8 mouse cellular contexts compared by ENCODE assay signal in the genomic region with DNA sequence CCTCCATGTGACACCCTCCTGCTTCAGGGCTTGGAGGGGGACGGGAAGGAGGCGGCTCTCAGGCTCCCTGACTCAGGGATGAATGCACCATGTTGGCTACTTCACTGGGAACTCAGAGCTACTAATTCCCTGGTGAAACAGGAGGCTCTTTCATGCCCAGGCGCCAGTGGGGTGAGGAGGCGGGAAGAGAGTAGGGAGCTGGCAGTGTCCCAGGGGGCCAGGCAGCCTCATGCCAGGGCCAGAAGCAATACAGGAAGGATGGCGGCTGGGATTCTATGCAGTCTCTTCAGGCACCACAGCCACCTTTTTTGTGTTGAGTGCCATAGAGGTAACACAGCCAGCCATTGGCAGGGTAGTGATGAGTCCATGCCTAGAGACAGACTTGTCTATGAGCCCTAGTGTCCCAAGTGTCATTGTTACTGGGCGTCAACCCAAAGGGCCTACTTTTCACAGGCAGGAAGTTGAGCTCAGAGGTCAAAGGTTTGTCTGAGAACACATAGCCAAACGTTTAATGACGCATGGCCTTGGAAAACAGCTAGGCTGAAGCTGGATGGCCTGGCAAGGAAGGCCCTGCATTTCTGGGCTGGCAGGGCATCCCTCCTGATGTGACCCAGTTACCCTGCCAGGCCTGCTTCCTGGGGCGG. TPM values are rescaled to one million over a fixed set of nuclear protein-coding genes. Genes with fewer than 3 reads are reported as not detected.
DNase-seq lines count a peak whose midpoint lies in the region; ATAC-seq and TF ChIP-seq lines count a peak whose summit lies in the region.

No protein-coding gene starts in this region.

- peaks cover 33% of the 10 kb centered on the region for H3K4me1 ChIP-seq in neural tube, embryonic 13.5 days (replicated peaks)
- peaks cover 9% of the 10 kb centered on the region for H3K4me1 ChIP-seq in cerebellum, adult 2 months (ENCODE audit: control insufficient read depth, insufficient read depth, low read length)
- no peaks in the 10 kb centered on the region; the same call in 1 of the 2 replicates for H3K4me1 ChIP-seq in midbrain, postnatal 0 days (ENCODE audit: insufficient read depth, low read length)

- H3K4me3 ChIP-seq in neural tube, embryonic 13.5 days = no peak overlapping the region
- H3K4me3 ChIP-seq in cerebellum, adult 2 months (replicated peaks; ENCODE audit: insufficient read depth, low read depth, low read length) = no peak overlapping the region
- H3K4me3 ChIP-seq in midbrain, postnatal 0 days (ENCODE audit: low read depth, low read length) = no peak overlapping the region

- no peak overlapping the region for H3K9ac ChIP-seq in neural tube, embryonic 13.5 days
- H3K9ac ChIP-seq in midbrain, postnatal 0 days (replicated peaks; ENCODE audit: low read length, poor library complexity, severe bottlenecking) = no peak overlapping the region

- TF ChIP-seq CTCF in cerebellum, adult 2 months (IDR thresholded peaks at IDR 0.05; ENCODE audit: borderline replicate concordance, insufficient read depth, low read depth, low read length) = no peak
- no peak for TF ChIP-seq CTCF in midbrain, postnatal 0 days (IDR thresholded peaks at IDR 0.05)

- DNase-seq in neural tube, embryonic 10.5 days (ENCODE audit: extremely low spot score, low spot score) = no peak
- peak; percentile 43 to 63 for DNase-seq in cerebellum, adult 2 months
- peak; percentile 23 for DNase-seq in gastrocnemius, postnatal 25 days
- peak; percentile 79 to 86 for DNase-seq in layer of hippocampus, adult 18-20 months (ENCODE audit: low spot score in 2 of 2)
- peak; percentile 86 for DNase-seq in midbrain, postnatal 0 days (ENCODE audit: low spot score)

- no peaks in the 10 kb centered on the region for H3K9me3 ChIP-seq in neural tube, embryonic 13.5 days
- H3K9me3 ChIP-seq in midbrain, postnatal 0 days (ENCODE audit: low read length) = no peaks in the 10 kb centered on the region

- H3K36me3 ChIP-seq in neural tube, embryonic 13.5 days = peaks cover 22% of the 10 kb centered on the region
- H3K36me3 ChIP-seq in midbrain, postnatal 0 days (ENCODE audit: insufficient read depth, low read length) = peaks cover 8% of the 10 kb centered on the region; the same call in 1 of the 2 replicates

- H3K27me3 ChIP-seq in neural tube, embryonic 13.5 days = peaks cover under 1% of the 10 kb centered on the region; the same call in 1 of the 2 replicates
- H3K27me3 ChIP-seq in cerebellum, adult 2 months (ENCODE audit: control insufficient read depth, insufficient read depth, low read length) = no peaks in the 10 kb centered on the region
- H3K27me3 ChIP-seq in midbrain, postnatal 0 days (ENCODE audit: insufficient read depth, low read length) = no peaks in the 10 kb centered on the region

- ATAC-seq in neural tube, embryonic 13.5 days (ENCODE audit: low read depth) = peak; percentile 70
- peak; percentile 68 for ATAC-seq in midbrain, postnatal 0 days (ENCODE audit: low FRiP score)
- ATAC-seq in inflammation-experienced regulatory T-cells, adult 6 months = no peak
- no peak for ATAC-seq in erythroid progenitor cell, adult 5-6 weeks (replicated peaks; ENCODE audit: low FRiP score, poor library complexity, severe bottlenecking)

- 51% methylated on average over 9 of the region's 9 CpGs for WGBS in neural tube, embryonic 13.5 days
- WGBS in cerebellum, adult 2 months = 28% methylated on average over 9 of the region's 9 CpGs
- 54% methylated on average over 9 of the region's 9 CpGs for WGBS in midbrain, postnatal 0 days

- TF ChIP-seq POLR2A in cerebellum, adult 2 months (IDR thresholded peaks at IDR 0.05; ENCODE audit: borderline replicate concordance, insufficient read depth, low read length) = no peak

- H3K4me2 ChIP-seq in neural tube, embryonic 13.5 days = no peak overlapping the region
- H3K4me2 ChIP-seq in midbrain, postnatal 0 days (ENCODE audit: low read depth, low read length, poor library complexity, severe bottlenecking) = no peak overlapping the region

- H3K27ac ChIP-seq in neural tube, embryonic 13.5 days (replicated peaks) = peak overlapping the region; percentile 79
- H3K27ac ChIP-seq in cerebellum, adult 2 months (ENCODE audit: insufficient read depth, low read length) = peak overlapping the region; percentile 68
- peak overlapping the region; percentile 57; the same call in 1 of the 2 replicates for H3K27ac ChIP-seq in midbrain, postnatal 0 days (ENCODE audit: low read depth, low read length)

RNA-seq across cellular contexts. Expression of gene Nr2c2ap, which starts 1.7 kb away (rescaled TPM):
- polyA plus RNA-seq in neural tube, embryonic 13.5 days (2015; fragmentation: Nextera tagmentation; extraction: Ambion mirVana) = 34.8 and 40.6 TPM in 2 replicates
- polyA plus RNA-seq in cerebellum, adult 2 months (2012; rRNA removed) = 19.9 and 20.9 TPM in 2 replicates
- 1 to 10 TPM; 3.9 to 4.3 TPM for total RNA-seq in gastrocnemius, postnatal 25 days (2021)
- 10 to 100 TPM; 28.1 to 30.1 TPM for total RNA-seq in layer of hippocampus, adult 18-20 months (2021)
- total RNA-seq in midbrain, postnatal 0 days (2014; rRNA removed) = 5.4 and 7.7 TPM in 2 replicates
- 42.1 and 44.1 TPM in 2 replicates for polyA plus RNA-seq in midbrain, postnatal 0 days (2015; fragmentation: Nextera tagmentation; extraction: Ambion mirVana)
- 10 to 100 TPM; 37.8 to 49.3 (median 40.1) TPM for polyA plus RNA-seq in inflammation-experienced regulatory T-cells, adult 6 months (2017; shearing (Covaris generic))
- 8.3 TPM in 1 of 2 replicates, not detected in the other for total RNA-seq in erythroid progenitor cell, adult 5-6 weeks (2015; ENCODE audit: low replicate concordance)
- total RNA-seq in erythroid progenitor cell, adult 5-6 weeks (2017; ENCODE audit: low replicate concordance) = 2.3 TPM in 1 of 2 replicates, not detected in the other

RNA-seq across cellular contexts. Expression of gene Ncan, which starts 8.8 kb away (rescaled TPM):
- 131 and 136 TPM in 2 replicates for polyA plus RNA-seq in neural tube, embryonic 13.5 days (2015; fragmentation: Nextera tagmentation; extraction: Ambion mirVana)
- 13.3 and 15.2 TPM in 2 replicates for polyA plus RNA-seq in cerebellum, adult 2 months (2012; rRNA removed)
- total RNA-seq in gastrocnemius, postnatal 25 days (2021) = under 1 TPM in 1 of 2 experiments, not detected in 1; 0.05 TPM
- 100 to 1,000 TPM; 122 to 124 TPM for total RNA-seq in layer of hippocampus, adult 18-20 months (2021)
- total RNA-seq in midbrain, postnatal 0 days (2014; rRNA removed) = 440 and 447 TPM in 2 replicates
- 202 and 210 TPM in 2 replicates for polyA plus RNA-seq in midbrain, postnatal 0 days (2015; fragmentation: Nextera tagmentation; extraction: Ambion mirVana)
- not detected for polyA plus RNA-seq in inflammation-experienced regulatory T-cells, adult 6 months (2017; shearing (Covaris generic))
- total RNA-seq in erythroid progenitor cell, adult 5-6 weeks (2015; ENCODE audit: low replicate concordance) = not detected in 2 replicates
- not detected in 2 replicates for total RNA-seq in erythroid progenitor cell, adult 5-6 weeks (2017; ENCODE audit: low replicate concordance)

RNA-seq across cellular contexts. Expression of gene Rfxank, which starts 9.5 kb away (rescaled TPM):
- polyA plus RNA-seq in neural tube, embryonic 13.5 days (2015; fragmentation: Nextera tagmentation; extraction: Ambion mirVana) = 11.9 and 12.6 TPM in 2 replicates
- 24.8 and 27.5 TPM in 2 replicates for polyA plus RNA-seq in cerebellum, adult 2 months (2012; rRNA removed)
- 1 to 10 TPM; 7.3 to 7.7 TPM for total RNA-seq in gastrocnemius, postnatal 25 days (2021)
- 10 to 100 TPM; 16.0 to 16.4 TPM for total RNA-seq in layer of hippocampus, adult 18-20 months (2021)
- total RNA-seq in midbrain, postnatal 0 days (2014; rRNA removed) = 9.8 and 12.3 TPM in 2 replicates
- polyA plus RNA-seq in midbrain, postnatal 0 days (2015; fragmentation: Nextera tagmentation; extraction: Ambion mirVana) = 7.4 and 9.3 TPM in 2 replicates
- 10 to 100 TPM; 36.6 to 71.1 (median 66.0) TPM for polyA plus RNA-seq in inflammation-experienced regulatory T-cells, adult 6 months (2017; shearing (Covaris generic))
- 5.8 and 16.3 TPM in 2 replicates for total RNA-seq in erythroid progenitor cell, adult 5-6 weeks (2015; ENCODE audit: low replicate concordance)
- 2.3 and 4.9 TPM in 2 replicates for total RNA-seq in erythroid progenitor cell, adult 5-6 weeks (2017; ENCODE audit: low replicate concordance)

RNA-seq across cellular contexts. Expression of gene Borcs8, which starts 9.9 kb away (rescaled TPM):
- 54.5 and 56.0 TPM in 2 replicates for polyA plus RNA-seq in neural tube, embryonic 13.5 days (2015; fragmentation: Nextera tagmentation; extraction: Ambion mirVana)
- 98.9 and 101 TPM in 2 replicates for polyA plus RNA-seq in cerebellum, adult 2 months (2012; rRNA removed)
- 10 to 100 TPM; 14.6 to 16.6 TPM for total RNA-seq in gastrocnemius, postnatal 25 days (2021)
- 10 to 100 TPM; 45.3 to 47.7 TPM for total RNA-seq in layer of hippocampus, adult 18-20 months (2021)
- 91.1 and 98.3 TPM in 2 replicates for total RNA-seq in midbrain, postnatal 0 days (2014; rRNA removed)
- 49.8 and 58.6 TPM in 2 replicates for polyA plus RNA-seq in midbrain, postnatal 0 days (2015; fragmentation: Nextera tagmentation; extraction: Ambion mirVana)
- 10 to 100 TPM; 83.2 to 86.8 (median 86.6) TPM for polyA plus RNA-seq in inflammation-experienced regulatory T-cells, adult 6 months (2017; shearing (Covaris generic))
- total RNA-seq in erythroid progenitor cell, adult 5-6 weeks (2015; ENCODE audit: low replicate concordance) = 18.7 and 20.5 TPM in 2 replicates
- total RNA-seq in erythroid progenitor cell, adult 5-6 weeks (2017; ENCODE audit: low replicate concordance) = 17.3 and 24.7 TPM in 2 replicates

RNA-seq across cellular contexts. Expression of gene Mef2b, which starts 10.1 kb away (rescaled TPM):
- polyA plus RNA-seq in neural tube, embryonic 13.5 days (2015; fragmentation: Nextera tagmentation; extraction: Ambion mirVana) = 0.52 and 0.53 TPM in 2 replicates
- 0.38 and 0.43 TPM in 2 replicates for polyA plus RNA-seq in cerebellum, adult 2 months (2012; rRNA removed)
- total RNA-seq in gastrocnemius, postnatal 25 days (2021) = under 1 TPM; 0.21 to 0.23 TPM
- under 1 TPM; 0.28 to 0.57 TPM for total RNA-seq in layer of hippocampus, adult 18-20 months (2021)
- 0.55 and 1.1 TPM in 2 replicates for total RNA-seq in midbrain, postnatal 0 days (2014; rRNA removed)
- polyA plus RNA-seq in midbrain, postnatal 0 days (2015; fragmentation: Nextera tagmentation; extraction: Ambion mirVana) = 1.5 TPM in 2 replicates
- polyA plus RNA-seq in inflammation-experienced regulatory T-cells, adult 6 months (2017; shearing (Covaris generic)) = 1 to 10 TPM in 1 of 3 experiments, under 1 TPM in 2; 0.29 to 2.2 (median 0.36) TPM
- total RNA-seq in erythroid progenitor cell, adult 5-6 weeks (2015; ENCODE audit: low replicate concordance) = not detected in 2 replicates
- total RNA-seq in erythroid progenitor cell, adult 5-6 weeks (2017; ENCODE audit: low replicate concordance) = not detected in 2 replicates

Comparison
In these comparisons a context has a peak if more than half of its experiments do, and no peak if none do; other contexts are left out.
1. ATAC-seq: peak in neural tube, embryonic 13.5 days (single experiment) and midbrain, postnatal 0 days (single experiment); none in inflammation-experienced regulatory T-cells, adult 6 months (single experiment) and erythroid progenitor cell, adult 5-6 weeks (single experiment).
2. RNA of gene Ncan, which starts 8.8 kb away (total RNA-seq): 440 to 447 TPM in midbrain, postnatal 0 days and 122 to 124 TPM in layer of hippocampus, adult 18-20 months; 0.05 TPM in gastrocnemius, postnatal 25 days and not detected in erythroid progenitor cell, adult 5-6 weeks; every median in the first group is over 100 times any median in the second.
3. Peak in every context shown above with its lines, with median percentiles within 50 percentile points of each other: H3K27ac ChIP-seq.